Mouse (Mus musculus) retina, postnatal 1 day (tissue): Measurements from ENCODE around the gene Srd5a2.
A peak's percentile ranks its signal among the peaks of the same experiment; 100 is the strongest.
"Not testable (repeated sequence)": the region's sequence is repeated elsewhere in the genome, so short reads cannot be mapped to it uniquely, and the experiment has no call there.

Source experiments
- DNase-seq: peaks from one replicate; pipeline ENCODE4 v3.0.0-alpha.2; 2012

The Srd5a2 gene

DNA sequence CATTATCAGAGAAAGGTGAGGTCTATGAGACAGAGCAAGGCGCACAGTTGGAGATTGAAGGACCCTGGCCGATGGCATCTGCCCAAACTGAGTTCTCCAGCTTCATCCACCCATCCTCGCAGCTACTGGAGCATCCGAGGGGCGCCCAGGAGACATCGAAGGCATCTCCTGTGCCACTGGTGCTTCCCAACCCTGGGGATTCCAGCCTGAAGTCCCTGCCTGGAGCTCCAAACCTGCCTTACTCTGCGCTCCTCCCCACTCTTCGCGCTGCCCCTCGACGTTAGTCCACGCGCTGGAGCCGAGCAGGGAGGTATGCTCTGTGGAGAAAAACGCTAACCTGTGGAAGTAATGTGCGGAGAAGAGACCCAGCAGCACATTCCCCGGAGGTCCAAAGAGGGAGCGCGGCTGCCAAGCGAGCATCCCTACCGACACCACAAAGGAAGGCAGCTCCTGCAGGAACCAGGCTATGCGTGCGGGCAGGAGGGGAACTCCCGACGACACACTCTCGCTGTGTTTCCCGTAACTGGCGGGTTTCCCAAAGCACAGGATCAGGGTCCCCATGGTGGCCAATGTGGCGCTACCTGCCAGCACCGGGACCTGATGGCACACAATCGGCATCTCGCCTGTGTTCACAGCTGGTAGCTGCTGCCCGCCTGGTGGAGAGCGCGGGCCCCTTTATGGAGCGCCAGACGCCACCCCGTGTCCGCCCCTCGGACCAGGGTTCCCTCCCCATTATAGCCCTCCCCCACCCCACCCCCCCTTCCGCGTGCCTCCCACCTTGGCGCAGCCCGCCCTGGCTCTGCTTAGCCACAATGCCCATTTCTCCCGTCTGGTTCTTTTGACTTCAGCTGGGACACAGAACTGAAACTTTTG is at the start of gene Srd5a2:
Gene Srd5a2, minus strand, starts transcription at position 707 of the 873 bp plus-strand sequence.
- DNase-seq: peak; percentile 26

DNA sequence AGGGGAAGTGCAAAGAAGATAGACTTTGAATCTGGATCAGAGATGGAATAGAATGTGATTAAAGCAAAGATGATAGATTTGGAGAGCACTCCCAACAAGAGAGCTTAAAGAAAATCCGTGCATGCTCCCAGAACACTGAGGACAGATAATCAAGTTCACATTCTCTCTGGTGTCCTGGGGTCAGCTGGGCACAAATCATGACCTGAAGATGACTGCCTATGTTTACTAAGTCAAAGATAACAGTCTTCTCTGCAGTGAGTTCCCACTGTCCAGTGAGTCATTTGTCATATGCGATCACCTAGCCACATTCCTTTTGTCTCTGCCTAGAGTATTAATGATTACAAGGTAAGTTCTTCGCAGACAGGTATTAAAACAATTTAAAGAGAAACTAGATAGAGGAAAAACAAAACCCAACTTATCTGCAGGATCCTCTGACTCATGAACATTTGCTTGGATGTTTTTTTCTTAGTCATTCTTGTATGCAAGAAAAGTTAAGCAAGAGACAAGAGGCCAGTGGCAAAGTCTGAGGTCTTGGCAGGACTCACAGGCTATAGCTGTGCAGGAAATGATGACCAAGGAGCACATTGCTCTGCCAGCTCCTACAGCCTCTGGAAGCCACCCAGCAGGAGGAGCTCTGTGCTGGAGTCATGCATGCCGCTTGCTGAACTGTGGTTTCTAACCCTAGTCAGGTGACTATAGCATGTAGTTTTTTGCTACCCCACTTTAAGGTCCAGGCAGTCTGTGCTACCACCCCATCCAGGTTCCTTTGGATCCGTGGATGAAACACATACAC is 41.4 kb upstream of the Srd5a2 start:
- DNase-seq: no peak

GRCm38 (mm10) chr17:74088016-74088415 is 40.3 kb upstream of the Srd5a2 start:
- no peak for DNase-seq

DNA sequence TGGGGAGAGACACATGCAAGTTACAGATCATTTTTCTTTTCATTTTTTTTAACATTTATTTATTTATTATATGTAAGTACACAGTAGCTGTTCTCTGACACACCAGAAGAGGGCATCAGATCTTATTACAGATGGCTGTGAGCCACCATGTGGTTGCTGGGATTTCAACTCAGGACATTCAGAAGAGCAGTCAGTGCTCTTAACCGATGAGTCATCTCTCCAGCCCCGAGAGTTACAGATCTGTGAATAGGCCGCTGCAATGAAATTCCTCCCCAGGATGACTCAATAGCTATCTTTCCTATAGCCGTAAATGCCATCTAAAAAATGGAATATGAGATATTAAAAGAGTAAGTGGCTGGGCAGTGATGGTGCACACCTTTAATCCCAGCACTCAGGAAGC is 35.7 kb upstream of the Srd5a2 start:
- DNase-seq: no peak

DNA sequence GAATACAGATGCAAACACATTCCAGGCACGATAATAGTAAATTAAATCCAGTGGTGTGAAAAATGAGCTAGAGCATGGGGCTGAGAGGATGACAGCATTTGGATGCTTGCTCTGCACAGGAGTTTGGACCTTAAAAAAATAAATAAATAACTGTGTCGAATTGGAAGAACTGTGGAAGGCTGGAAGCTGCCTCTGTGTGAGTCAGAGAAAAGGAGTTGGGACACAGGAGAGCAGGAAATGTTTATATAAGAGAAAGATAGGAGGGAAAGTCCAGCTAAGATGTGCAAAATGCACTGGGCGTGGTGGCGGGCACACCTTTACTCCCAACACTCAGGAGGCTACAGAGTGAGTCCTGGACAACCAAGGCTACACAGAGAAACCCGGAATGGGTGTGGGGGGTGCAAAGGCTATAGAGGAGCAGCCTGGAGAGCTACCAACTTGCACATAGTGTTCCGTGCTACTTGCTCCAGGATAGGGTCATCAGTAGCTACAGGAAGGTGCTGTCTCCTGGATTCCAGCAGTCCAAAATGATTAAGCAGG is 32.4 kb upstream of the Srd5a2 start:
- DNase-seq: no peak

DNA sequence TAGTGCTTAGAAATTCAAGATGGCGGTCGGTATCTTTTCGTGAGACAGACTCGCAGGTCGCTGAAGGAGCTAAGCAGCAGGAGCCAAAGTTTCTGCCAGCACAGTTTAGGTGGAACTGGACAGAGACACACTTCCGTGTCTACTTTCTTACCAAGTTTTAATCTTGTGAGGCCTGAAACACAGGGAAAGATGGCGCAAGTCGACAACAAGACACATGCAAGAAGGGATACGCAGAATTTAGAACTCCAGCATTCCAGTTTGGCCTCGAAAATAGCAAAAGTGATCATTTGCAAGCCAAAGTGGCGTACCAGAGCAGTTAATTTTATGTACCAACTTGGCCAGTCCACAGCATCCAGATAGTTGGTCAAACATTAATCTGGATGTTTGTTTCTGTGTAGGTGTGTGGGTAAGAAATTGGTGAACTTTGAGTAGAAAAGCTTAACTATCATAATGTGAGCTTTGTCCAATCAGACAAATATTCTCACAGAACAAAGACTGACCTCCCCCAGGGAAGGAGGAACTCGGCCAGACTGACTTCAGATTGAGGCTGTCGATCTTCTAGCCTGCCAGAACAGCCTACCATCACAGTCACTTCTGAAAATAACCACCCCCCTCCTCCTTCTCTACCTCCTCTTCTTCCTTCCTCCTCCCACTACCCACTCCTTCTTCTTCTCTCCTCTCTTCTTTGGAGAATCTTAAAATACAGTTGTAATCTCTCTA is 31.2 kb upstream of the Srd5a2 start:
- DNase-seq: no peak

DNA sequence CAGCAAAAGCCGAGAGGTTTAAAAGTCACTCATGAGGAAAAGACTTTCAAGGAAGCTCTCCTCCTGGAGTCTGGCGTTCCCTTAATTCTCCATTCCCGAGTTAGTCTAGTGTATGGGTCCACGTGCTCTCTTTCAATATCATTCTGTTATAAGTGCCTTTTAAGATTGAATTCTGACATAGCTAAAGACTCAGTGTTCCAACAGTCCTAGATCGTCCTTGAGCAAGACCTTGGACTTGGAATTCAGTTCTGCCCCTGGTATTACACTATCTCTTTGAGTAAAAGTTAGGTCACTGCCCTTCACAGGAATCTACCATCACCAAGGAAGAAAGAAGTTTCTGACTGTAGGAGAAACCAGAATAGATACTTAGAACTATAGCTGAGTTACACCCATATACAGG is 25.4 kb upstream of the Srd5a2 start:
- DNase-seq: not testable (repeated sequence)

DNA sequence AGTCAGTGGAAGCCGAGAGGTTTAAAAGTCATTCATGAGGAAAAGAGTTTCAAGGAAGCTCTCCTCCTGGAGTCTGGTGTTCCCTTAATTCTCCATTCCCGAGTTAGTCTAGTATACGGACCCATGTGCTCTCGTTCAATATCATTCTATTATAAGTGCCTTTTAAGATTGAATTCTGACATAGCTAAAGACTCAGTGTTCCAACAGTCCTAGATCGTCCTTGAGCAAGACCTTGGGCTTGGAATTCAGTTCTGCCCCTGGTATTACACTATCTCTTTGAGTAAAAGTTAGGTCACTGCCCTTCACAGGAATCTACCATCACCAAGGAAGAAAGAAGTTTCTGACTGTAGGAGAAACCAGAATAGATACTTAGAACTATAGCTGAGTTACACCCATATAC is 15.0 kb upstream of the Srd5a2 start:
- DNase-seq: not testable (repeated sequence)

DNA sequence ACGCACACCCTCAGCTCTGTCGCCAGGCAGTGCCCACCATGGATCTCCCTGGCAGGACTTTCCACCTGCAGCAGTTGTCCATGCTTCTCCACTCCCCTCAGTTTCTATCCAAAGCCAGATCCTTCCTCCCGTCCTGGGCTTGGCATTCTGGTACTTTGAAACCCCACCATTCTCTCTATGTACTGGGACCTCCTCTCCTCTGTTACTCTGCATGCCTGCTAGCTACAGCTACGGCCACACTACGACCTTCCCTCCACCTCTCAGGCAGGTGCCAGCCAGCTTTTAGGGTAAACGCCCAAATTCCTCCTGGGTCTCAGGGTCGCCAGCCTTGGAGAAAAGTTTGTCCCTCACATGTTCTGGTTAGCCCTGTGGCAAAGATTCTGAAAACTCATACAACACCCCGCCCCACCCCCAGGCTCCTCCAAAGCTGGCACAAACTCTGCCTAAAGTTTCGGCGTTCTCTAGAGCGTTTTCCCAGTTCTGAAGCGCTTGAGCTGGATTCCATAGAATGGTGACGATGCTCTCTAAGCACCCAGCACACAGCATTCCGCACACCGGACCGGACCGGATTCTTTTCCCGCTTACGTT is 607 bp upstream of the Srd5a2 start:
- no peak for DNase-seq

DNA sequence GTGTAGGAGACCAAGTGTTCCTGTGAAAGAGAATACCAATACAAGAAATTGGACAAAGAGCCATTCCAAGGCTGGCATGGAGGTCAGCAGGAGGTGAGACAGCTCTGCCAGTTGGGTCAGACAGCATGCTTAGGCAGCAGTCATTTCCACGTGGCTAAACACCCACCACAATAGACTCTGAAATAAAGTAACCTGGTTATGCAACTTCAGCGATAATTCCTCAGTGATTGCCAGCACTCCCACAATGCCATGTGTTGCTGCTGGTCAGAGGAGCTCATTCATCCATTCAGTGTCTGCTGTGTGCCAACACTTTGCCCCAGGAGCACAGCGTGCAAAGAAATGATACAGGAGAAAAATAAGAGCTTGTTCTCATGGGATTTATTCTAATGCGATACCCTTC is 4.0 kb downstream of the Srd5a2 start:
- peak; percentile 37 for DNase-seq

DNA sequence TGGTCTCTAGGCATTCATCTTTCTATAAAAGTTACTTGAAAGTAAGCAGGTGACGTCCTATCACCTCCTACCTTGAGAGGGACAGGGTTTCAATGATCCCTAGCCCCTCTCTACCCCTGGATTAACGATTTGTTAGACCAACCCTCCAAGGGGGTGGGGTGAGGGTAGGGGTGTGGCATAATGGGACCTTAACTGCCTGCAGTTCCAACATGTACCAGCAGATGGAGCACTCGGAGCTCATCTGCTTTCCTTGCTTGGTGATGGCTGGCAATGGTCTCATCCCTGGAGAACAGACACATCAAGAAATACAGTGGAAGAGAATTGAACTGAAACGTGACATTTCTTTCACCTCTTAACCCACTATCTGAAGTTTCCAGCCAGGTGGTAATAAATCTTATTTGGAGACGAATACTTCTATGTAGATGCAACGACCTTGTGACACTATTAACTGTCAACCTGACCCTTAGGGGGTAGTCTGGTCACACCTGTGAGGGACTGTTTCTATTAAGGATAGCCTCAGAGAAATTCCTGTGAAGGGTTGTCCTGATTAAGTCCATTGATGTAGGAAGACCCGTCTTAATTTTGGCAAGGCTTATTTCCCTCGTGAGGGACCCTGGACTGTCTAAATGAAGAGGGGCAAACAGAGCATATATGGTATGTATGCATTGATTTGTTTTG is 27.1 kb downstream of the Srd5a2 start:
- peak; percentile 90 for DNase-seq

DNA sequence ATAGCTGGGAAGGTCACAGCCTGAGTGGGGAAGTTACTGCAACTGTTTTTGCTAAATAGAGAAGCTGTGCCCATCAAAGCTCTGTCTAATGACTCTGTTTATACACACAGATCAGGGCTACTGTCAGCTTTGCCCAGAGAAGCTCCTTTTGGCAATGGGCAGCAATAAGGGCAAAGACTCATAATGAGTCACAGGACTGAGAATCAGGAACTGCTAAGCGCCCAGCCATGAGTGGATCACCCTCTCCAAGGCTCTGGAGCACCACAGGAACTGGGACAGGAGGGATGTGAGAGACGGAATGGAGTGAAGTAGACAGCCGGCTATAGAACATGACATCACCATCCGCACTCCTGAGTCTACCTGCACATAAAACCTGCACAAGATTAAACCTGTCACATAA is 29.4 kb downstream of the Srd5a2 start:
- DNase-seq: no peak

- no peak for DNase-seq
These were observed 30.1 kb downstream of the Srd5a2 start for GRCm38 (mm10) chr17:74017649-74018048.

GRCm38 (mm10) chr17:74015128-74015527 is 32.6 kb downstream of the Srd5a2 start:
- DNase-seq: no peak

- DNase-seq: no peak
These were observed 39.0 kb downstream of the Srd5a2 start for GRCm38 (mm10) chr17:74008680-74009079.

DNA sequence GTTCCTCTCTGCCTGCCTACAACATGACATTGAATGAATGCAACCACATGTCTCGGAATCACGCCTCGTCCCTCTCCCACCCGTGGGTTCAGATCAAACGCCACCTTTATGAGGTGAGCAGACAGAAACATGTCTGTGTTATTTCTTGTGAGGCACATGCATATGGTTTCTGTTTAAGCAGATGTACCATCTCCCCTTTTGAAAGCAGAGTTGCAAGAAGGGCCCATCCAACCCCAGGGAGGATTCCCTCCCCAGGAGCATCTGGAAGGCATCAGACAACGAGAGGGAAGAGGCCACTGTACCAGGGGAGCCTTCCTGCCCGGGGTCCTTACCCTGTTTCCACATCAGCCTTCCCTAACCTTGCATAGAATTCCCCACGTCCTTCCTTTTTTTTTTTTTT is 40.7 kb downstream of the Srd5a2 start:
- DNase-seq: no peak

- no peak for DNase-seq
These were observed 45.3 kb downstream of the Srd5a2 start for GRCm38 (mm10) chr17:74002396-74002795.

- DNase-seq: no peak
These were observed 51.6 kb downstream of the Srd5a2 start for GRCm38 (mm10) chr17:73995907-73996645.

DNA sequence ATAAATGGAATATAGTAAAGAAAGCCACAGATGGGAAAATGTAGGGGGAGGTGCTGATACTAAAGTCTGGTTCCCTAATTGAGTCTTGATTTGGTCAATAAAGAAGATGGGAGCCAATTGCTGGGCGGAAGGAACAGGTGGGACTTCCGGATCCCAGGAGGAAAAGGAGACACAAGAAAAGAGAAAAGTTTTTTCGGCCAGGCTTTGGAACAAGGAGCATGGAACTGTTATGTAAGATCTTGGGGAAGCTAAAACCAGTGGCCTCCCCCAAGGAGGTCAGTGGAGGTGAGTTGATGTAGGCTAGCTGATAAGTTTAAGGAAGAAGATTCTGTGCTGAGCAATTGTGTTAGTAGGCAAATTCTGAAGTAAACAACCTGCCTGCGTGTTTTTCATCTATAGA is 56.5 kb downstream of the Srd5a2 start:
- DNase-seq: no peak

GRCm38 (mm10) chr17:73986571-73986970 is 61.1 kb downstream of the Srd5a2 start:
- DNase-seq: no peak

GRCm38 (mm10) chr17:73985936-73986335 is 61.8 kb downstream of the Srd5a2 start:
- no peak for DNase-seq
